Mouse (Mus musculus) natural killer cell, adult 2 months (primary cell): ENCODE measurements around the gene C2cd2.

Experiments
- DNase-seq, 2 experiments: peaks; one replicate each; pipeline ENCODE4 v3.0.0; 2022; ENCODE audit warnings: low spot score in 2 of 2

The C2cd2 gene

DNA sequence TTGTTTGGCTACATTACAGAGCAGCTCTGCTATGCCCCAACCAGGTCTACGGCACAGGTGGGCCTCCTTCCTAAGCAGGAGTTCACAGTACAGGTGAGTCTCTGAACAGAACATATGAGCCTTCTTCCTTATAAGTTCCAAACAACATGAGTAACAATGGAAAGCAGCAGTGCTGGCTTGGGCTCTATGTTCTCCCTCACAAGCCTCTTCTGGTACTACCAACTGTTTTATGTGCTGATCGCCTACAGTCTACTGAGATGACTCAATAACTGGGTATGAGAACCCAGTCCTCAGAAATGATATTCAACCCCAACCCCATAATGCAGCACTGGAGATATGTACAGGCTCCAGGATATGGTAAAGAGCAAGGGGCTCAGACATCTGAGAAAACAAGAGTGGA, 148.3 kb downstream of the C2cd2 start:
- no peak for DNase-seq

GRCm38 (mm10) chr16:97808881-97809280, 153.5 kb downstream of the C2cd2 start:
- DNase-seq: no peak

DNA sequence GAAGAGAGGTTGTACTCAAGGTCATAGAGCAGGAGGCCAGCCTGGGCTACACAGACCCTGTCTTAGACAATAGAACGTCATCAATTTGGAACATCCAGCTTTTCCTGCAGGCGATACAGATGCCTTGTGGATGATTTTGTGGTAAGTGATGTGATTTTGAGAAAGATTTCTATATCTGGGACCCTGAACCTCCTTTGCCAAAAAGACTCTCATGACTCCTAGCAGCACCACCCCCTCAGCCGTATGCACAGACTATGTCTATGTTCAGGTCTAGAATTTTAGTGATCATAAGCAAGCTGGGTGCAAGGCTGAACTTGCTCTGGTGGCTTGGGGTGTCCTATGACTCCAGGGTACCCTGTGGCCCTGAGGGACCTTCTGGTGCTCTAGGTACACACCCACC, 156.8 kb downstream of the C2cd2 start:
- DNase-seq: no peak
